Mouse (Mus musculus) embryonic facial prominence, embryonic 11.5 days (tissue): ENCODE data around the gene Pip4k2c. TPM values are rescaled to one million over a fixed set of nuclear protein-coding genes. Genes with fewer than 3 reads are reported as not detected.
A peak's percentile ranks its signal among the peaks of the same experiment; 100 is the strongest.
"Not testable (repeated sequence)": the region's sequence is repeated elsewhere in the genome, so short reads cannot be mapped to it uniquely, and the experiment has no call there.

Source experiments
- ATAC-seq: fragments of 200-750 bp; cut with Nextera tagmentation; replicated peaks from 2 replicates; pipeline ENCODE4 v1.8.0; 2017; ENCODE audit warnings: low read depth; ENCODE audit not compliant: insufficient number of reproducible peaks, low FRiP score, low TSS enrichment
- DNase-seq: peaks from one replicate; pipeline ENCODE4 v3.0.0-alpha.2; 2015; ENCODE audit warnings: low spot score
- H3K27ac ChIP-seq: fragments of 300-500 bp; sonication (generic); replicated peaks from 2 replicates; pipeline ENCODE4 v1.5.1; 2014; ENCODE audit warnings: mild to moderate bottlenecking, low read depth, low read length, control low read depth
- H3K27me3 ChIP-seq: fragments of 300-500 bp; sonication (generic); 2 replicates; pipeline ENCODE4 v1.6.1; 2014; ENCODE audit warnings: mild to moderate bottlenecking, low read length, moderate library complexity, mixed read lengths; ENCODE audit not compliant: control insufficient read depth, insufficient read depth
- H3K36me3 ChIP-seq: fragments of 300-500 bp; sonication (generic); replicated peaks from 2 replicates; pipeline ENCODE4 v1.6.1; 2014; ENCODE audit warnings: low read depth, mild to moderate bottlenecking, low read length, moderate library complexity, mixed read lengths; ENCODE audit not compliant: control insufficient read depth, insufficient read depth
- H3K4me1 ChIP-seq: fragments of 300-500 bp; sonication (generic); 2 replicates; pipeline ENCODE4 v1.6.1; 2014; ENCODE audit warnings: low read length, mixed read lengths; ENCODE audit not compliant: control insufficient read depth, insufficient read depth
- H3K4me2 ChIP-seq: fragments of 300-500 bp; sonication (generic); 2 replicates; pipeline ENCODE4 v1.6.1; 2014; ENCODE audit warnings: low read depth, mild to moderate bottlenecking, control low read depth, low read length, moderate library complexity
- H3K4me3 ChIP-seq: fragments of 300-500 bp; sonication (generic); 2 replicates; pipeline ENCODE4 v1.5.1; 2014; ENCODE audit warnings: low read depth, low read length, control low read depth
- H3K9ac ChIP-seq: fragments of 300-500 bp; sonication (generic); replicated peaks from 2 replicates; pipeline ENCODE4 v1.6.1; 2014; ENCODE audit warnings: mild to moderate bottlenecking, control low read depth, low read length
- H3K9me3 ChIP-seq: fragments of 300-500 bp; sonication (generic); replicated peaks from 2 replicates; pipeline ENCODE4 v1.6.1; 2016; ENCODE audit warnings: mild to moderate bottlenecking, low read length, inconsistent platforms, mixed read lengths; ENCODE audit not compliant: control insufficient read depth
- WGBS: fragments of 180-500 bp; shearing (Covaris S2); extraction: QIAGEN DNeasy Blood & Tissue Kit; methylation state at CpG from one replicate; pipeline ENCODE4 v1.1.7; 2014; 5-methylcytosine and 5-hydroxymethylcytosine counted together
- polyA plus RNA-seq: library from polyadenylated mRNA; unstranded; fragments of >200 nt; fragmentation: Nextera tagmentation; extraction: Ambion mirVana; gene quantifications from 2 replicates; pipeline ENCODE4 v1.2.1, GENCODE M21; 2014

Pip4k2c gene
- polyA plus RNA-seq, 1 experiment from 2014 or later, result 14.7 TPM

- peak overlapping the region; percentile 72 for H3K9ac ChIP-seq
- DNase-seq, result no peak
- peak overlapping the region; percentile 100 for H3K4me2 ChIP-seq
- H3K27ac ChIP-seq, result no peak overlapping the region
- under 1% methylated on average over 40 of the region's 42 CpGs for WGBS
- no peaks in the 10 kb centered on the region for H3K36me3 ChIP-seq
- H3K27me3 ChIP-seq, result peaks cover 45% of the 10 kb centered on the region
- H3K9me3 ChIP-seq, result no peaks in the 10 kb centered on the region
- no peaks in the 10 kb centered on the region; the same call in 1 of the 2 replicates for H3K4me1 ChIP-seq
- peak overlapping the region; percentile 55 for H3K4me3 ChIP-seq
- ATAC-seq, result peak; percentile 46
Observed at GRCm38 (mm10) chr10:127165354-127165653, 46.1 kb downstream of the Pip4k2c start.

- no peaks in the 10 kb centered on the region for H3K36me3 ChIP-seq
- peak within 1 kb of the TSS; percentile 55 for H3K4me3 ChIP-seq
- H3K4me1 ChIP-seq, result no peaks in the 10 kb centered on the region; the same call in 1 of the 2 replicates
- peak within 1 kb of the TSS; percentile 72 for H3K9ac ChIP-seq
- H3K4me2 ChIP-seq, result peak within 1 kb of the TSS; percentile 100
- no peaks in the 10 kb centered on the region for H3K9me3 ChIP-seq
- WGBS, result 2% methylated on average over 52 of the region's 52 CpGs
- ATAC-seq (peak; percentile 87), DNase-seq (peak; percentile 90)
- peaks cover 40% of the 10 kb centered on the region for H3K27me3 ChIP-seq
- H3K27ac ChIP-seq, result no peak within 1 kb of the TSS
Observed at GRCm38 (mm10) chr10:127164631-127165353, 46.6 kb downstream of the Pip4k2c start, which contains the start of gene B4galnt1. TSS of gene B4galnt1 (plus strand) at chr10:127165225.

GRCm38 (mm10) chr10:127164190-127164589 is 47.2 kb downstream of the Pip4k2c start:
- no peaks in the 10 kb centered on the region; the same call in 1 of the 2 replicates for H3K4me1 ChIP-seq
- 90% methylated on average over 4 of the region's 4 CpGs for WGBS
- no peak overlapping the region for H3K27ac ChIP-seq
- H3K27me3 ChIP-seq, result peaks cover 34% of the 10 kb centered on the region
- DNase-seq (no peak), ATAC-seq (no peak)
- H3K36me3 ChIP-seq, result no peaks in the 10 kb centered on the region
- no peak overlapping the region for H3K9ac ChIP-seq
- H3K9me3 ChIP-seq, result no peaks in the 10 kb centered on the region
- H3K4me2 ChIP-seq, result no peak overlapping the region
- no peak overlapping the region for H3K4me3 ChIP-seq

GRCm38 (mm10) chr10:127162771-127163261 is 48.6 kb downstream of the Pip4k2c start:
- not testable (repeated sequence) for H3K4me1 ChIP-seq, H3K4me2 ChIP-seq, ATAC-seq, H3K9me3 ChIP-seq, H3K27ac ChIP-seq, DNase-seq, H3K9ac ChIP-seq, H3K4me3 ChIP-seq, H3K36me3 ChIP-seq
- WGBS, result 51% methylated on average over 7 of the region's 7 CpGs
- peaks cover 29% of the 10 kb centered on the region for H3K27me3 ChIP-seq

- H3K4me3 ChIP-seq, result no peak overlapping the region
- no peak for ATAC-seq
- WGBS, result 76% methylated on average over 3 of the region's 3 CpGs
Observed at GRCm38 (mm10) chr10:127160728-127161127, 50.7 kb downstream of the Pip4k2c start.

GRCm38 (mm10) chr10:127160081-127160480 is 51.3 kb downstream of the Pip4k2c start:
- no peak for ATAC-seq
- Histone ChIP-seq H3K4me2 (no peak overlapping the region), H3K9me3 (no peaks in the 10 kb centered on the region), H3K27me3 (peaks cover 2% of the 10 kb centered on the region; the same call in 1 of the 2 replicates), H3K36me3 (no peaks in the 10 kb centered on the region), H3K4me3 (no peak overlapping the region), H3K27ac (no peak overlapping the region), H3K9ac (no peak overlapping the region), H3K4me1 (no peaks in the 10 kb centered on the region)
- WGBS, result 85% methylated on average over 9 of the region's 9 CpGs
- DNase-seq, result no peak

More at GRCm38 (mm10) chr10:127160728-127161127, 50.7 kb downstream of the Pip4k2c start:
- Histone ChIP-seq H3K9me3 (no peaks in the 10 kb centered on the region), H3K9ac (no peak overlapping the region), H3K4me1 (no peaks in the 10 kb centered on the region; the same call in 1 of the 2 replicates), H3K27me3 (peaks cover 8% of the 10 kb centered on the region; the same call in 1 of the 2 replicates), H3K27ac (no peak overlapping the region), H3K36me3 (no peaks in the 10 kb centered on the region), H3K4me2 (no peak overlapping the region)
- no peak for DNase-seq

GRCm38 (mm10) chr10:127158471-127158870 is 52.9 kb downstream of the Pip4k2c start:
- no peaks in the 10 kb centered on the region for H3K9me3 ChIP-seq
- no peaks in the 10 kb centered on the region for H3K36me3 ChIP-seq
- H3K4me2 ChIP-seq, result no peak overlapping the region
- ATAC-seq, result no peak
- H3K27ac ChIP-seq, result no peak overlapping the region
- H3K9ac ChIP-seq, result no peak overlapping the region
- no peak overlapping the region for H3K4me3 ChIP-seq
- WGBS, result 71% methylated on average over 3 of the region's 3 CpGs
- H3K27me3 ChIP-seq, result no peaks in the 10 kb centered on the region
- H3K4me1 ChIP-seq, result no peaks in the 10 kb centered on the region
- DNase-seq, result no peak

- no peak for DNase-seq
- no peaks in the 10 kb centered on the region for H3K9me3 ChIP-seq
- ATAC-seq, result no peak
- no peak overlapping the region for H3K27ac ChIP-seq
- no peaks in the 10 kb centered on the region for H3K27me3 ChIP-seq
- H3K4me2 ChIP-seq, result no peak overlapping the region
- H3K4me1 ChIP-seq, result no peaks in the 10 kb centered on the region
- no peaks in the 10 kb centered on the region for H3K36me3 ChIP-seq
- H3K9ac ChIP-seq, result no peak overlapping the region
- WGBS, result 74% methylated on average over 1 of the region's 1 CpGs
- H3K4me3 ChIP-seq, result no peak overlapping the region
Observed at GRCm38 (mm10) chr10:127156511-127156910, 54.9 kb downstream of the Pip4k2c start.
